Mouse (Mus musculus) midbrain, postnatal 0 days (tissue): Measurements from ENCODE around the gene Ucn2. TPM values are rescaled to one million over a fixed set of nuclear protein-coding genes. Genes with fewer than 3 reads are reported as not detected.

Experiments used
- ATAC-seq: fragments of 200-750 bp; cut with Nextera tagmentation; 2 replicates; pipeline ENCODE4 v1.8.0; 2017; ENCODE audit warnings: moderate number of reproducible peaks, mild to moderate bottlenecking, moderate TSS enrichment, moderate library complexity; ENCODE audit not compliant: low FRiP score
- DNase-seq: peaks from one replicate; pipeline ENCODE4 v3.0.0-alpha.2; 2015; ENCODE audit warnings: low spot score
- H3K27ac ChIP-seq: fragments of 300-500 bp; sonication (generic); 2 replicates; pipeline ENCODE4 v1.5.1; 2014; ENCODE audit warnings: low read depth, mild to moderate bottlenecking, low read length, mixed read lengths
- H3K27me3 ChIP-seq: fragments of 300-500 bp; sonication (generic); 2 replicates; pipeline ENCODE4 v1.6.1; 2014; ENCODE audit warnings: low read length, control low read depth, mixed read lengths; ENCODE audit not compliant: insufficient read depth
- H3K36me3 ChIP-seq: fragments of 300-500 bp; sonication (generic); 2 replicates; pipeline ENCODE4 v1.6.1; 2014; ENCODE audit warnings: low read length, control low read depth, mixed read lengths; ENCODE audit not compliant: insufficient read depth
- H3K4me1 ChIP-seq: fragments of 300-500 bp; sonication (generic); 2 replicates; pipeline ENCODE4 v1.6.1; 2014; ENCODE audit warnings: mild to moderate bottlenecking, control low read depth, antibody characterized with exemption, low read length, mixed read lengths; ENCODE audit not compliant: insufficient read depth
- H3K4me2 ChIP-seq: fragments of 300-500 bp; sonication (generic); 2 replicates; pipeline ENCODE4 v1.6.1; 2014; ENCODE audit warnings: low read depth, mild to moderate bottlenecking, low read length, mixed read lengths; ENCODE audit not compliant: poor library complexity, severe bottlenecking
- H3K4me3 ChIP-seq: fragments of 300-500 bp; sonication (generic); 2 replicates; pipeline ENCODE4 v1.5.1; 2014; ENCODE audit warnings: low read depth, mild to moderate bottlenecking, low read length, moderate library complexity
- H3K9ac ChIP-seq: fragments of 300-500 bp; sonication (generic); replicated peaks from 2 replicates; pipeline ENCODE4 v1.6.1; 2014; ENCODE audit warnings: mild to moderate bottlenecking, low read length, moderate library complexity, mixed read lengths; ENCODE audit not compliant: poor library complexity, severe bottlenecking
- H3K9me3 ChIP-seq: fragments of 300-500 bp; sonication (generic); 2 replicates; pipeline ENCODE4 v1.6.1; 2016; ENCODE audit warnings: low read length, control low read depth
- CTCF ChIP-seq: IDR thresholded peaks from 2 replicates; pipeline ENCODE4 v1.5.1; 2016; ENCODE audit warnings: antibody characterized with exemption, mild to moderate bottlenecking
- WGBS: fragments of 180-500 bp; shearing (Covaris S2); extraction: QIAGEN DNeasy Blood & Tissue Kit; methylation state at CpG from one replicate; pipeline ENCODE4 v1.1.7; 2014; 5-methylcytosine and 5-hydroxymethylcytosine counted together
- polyA plus RNA-seq: library from polyadenylated mRNA; unstranded; fragments of >200 nt; fragmentation: Nextera tagmentation; extraction: Ambion mirVana; gene quantifications from 2 replicates; pipeline ENCODE4 v1.2.1, GENCODE M21; 2015
- total RNA-seq: library from RNA; depleted of rRNA; stranded (reverse); fragments of >200 nt; gene quantifications from 2 replicates; pipeline ENCODE4 v1.2.3, GENCODE M21; 2014

Gene Ucn2
- total and polyA plus RNA-seq, 2 experiments from 2014 or later: not detected

DNA sequence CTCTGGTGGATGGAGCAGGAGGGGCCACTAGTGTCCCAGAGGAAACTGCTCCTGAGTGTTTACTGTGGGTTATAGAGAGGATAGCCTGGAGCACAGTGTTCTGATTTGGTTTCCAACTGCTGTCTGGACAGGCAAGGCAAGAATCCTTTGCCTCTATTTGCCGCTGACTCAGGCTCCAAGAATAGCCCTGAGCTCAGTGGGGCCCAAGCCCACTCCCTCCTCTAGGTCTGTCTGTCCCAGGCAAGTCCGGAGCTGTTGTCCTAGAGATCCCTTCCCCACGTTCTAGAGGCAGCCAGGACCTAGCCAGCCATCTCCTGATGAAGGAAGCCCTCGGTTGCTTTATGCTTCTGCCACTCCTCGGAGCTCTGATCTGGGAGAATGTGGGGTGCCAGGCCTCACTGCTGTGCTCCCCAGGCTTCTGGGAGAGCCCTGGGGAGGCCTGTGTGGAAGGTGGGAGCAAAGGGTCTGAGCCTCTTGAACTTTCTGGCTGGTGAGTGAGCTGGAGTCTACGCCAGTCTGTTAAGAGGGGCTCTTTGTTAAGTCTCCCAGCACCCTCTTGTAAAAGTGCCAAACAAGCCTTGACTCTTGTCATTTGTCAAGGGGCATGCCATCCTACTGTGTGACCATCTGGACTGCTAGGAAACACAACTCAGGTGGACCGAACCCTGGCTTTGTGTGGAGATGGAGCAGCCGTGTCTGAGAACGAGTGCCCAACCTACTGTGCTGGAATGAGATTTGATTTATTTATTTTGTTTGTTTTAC, 35.7 kb upstream of the Ucn2 start:
- H3K4me2 ChIP-seq: no peak overlapping the region
- no peak overlapping the region for H3K9ac ChIP-seq
- 87% methylated on average over 9 of the region's 9 CpGs for WGBS

DNA sequence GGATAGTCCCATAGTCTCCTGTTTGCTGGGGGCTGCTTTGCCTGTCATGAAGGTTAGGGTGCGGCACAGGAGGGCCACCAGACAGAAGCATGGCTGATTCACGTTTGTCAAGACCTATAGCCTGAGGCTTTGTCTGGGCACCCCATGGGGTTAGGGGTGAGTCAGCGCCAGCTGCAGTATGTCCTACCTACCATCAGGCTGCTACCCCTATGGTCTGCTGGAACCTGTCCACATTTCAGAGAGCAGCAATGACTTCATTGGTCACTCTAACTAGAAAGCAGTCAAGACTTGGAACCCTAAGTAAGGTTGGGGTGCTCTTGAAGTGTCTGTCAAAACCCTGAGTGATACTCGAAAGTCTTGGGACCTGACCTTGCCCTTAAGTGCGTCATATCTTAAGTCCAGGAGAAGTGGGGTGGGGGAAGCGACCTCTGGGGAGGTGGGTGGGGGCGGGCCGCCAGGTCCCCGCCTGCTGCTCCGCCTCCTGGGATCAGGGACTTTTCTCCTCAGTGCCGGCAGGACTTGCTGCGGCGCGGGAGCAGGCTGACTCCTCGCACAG, 32.7 kb upstream of the Ucn2 start, which contains the start of gene Col7a1:
TSS of gene Col7a1 (plus strand) at position 506 of the 556 bp plus-strand sequence.
- H3K4me3 ChIP-seq: no peak within 1 kb of the TSS
- H3K9ac ChIP-seq: no peak within 1 kb of the TSS
- DNase-seq (no peak), ATAC-seq (no peak)
- WGBS: 7% methylated on average over 15 of the region's 15 CpGs
- no peak within 1 kb of the TSS for H3K4me2 ChIP-seq
- peaks cover 15% of the 10 kb centered on the region for H3K27me3 ChIP-seq
- TF ChIP-seq CTCF: no peak
- H3K4me1 ChIP-seq: no peaks in the 10 kb centered on the region
- no peak within 1 kb of the TSS for H3K27ac ChIP-seq
- no peaks in the 10 kb centered on the region for H3K9me3 ChIP-seq
- H3K36me3 ChIP-seq: peaks cover 23% of the 10 kb centered on the region

More for the DNA sequence above, 35.7 kb upstream of the Ucn2 start:
- ATAC-seq: no peak
- DNase-seq: no peak
- peaks cover 50% of the 10 kb centered on the region for H3K36me3 ChIP-seq
- no peak overlapping the region for H3K4me3 ChIP-seq
- TF ChIP-seq CTCF: no peak
- H3K27ac ChIP-seq: peak overlapping the region; percentile 21; the same call in 1 of the 2 replicates
- H3K4me1 ChIP-seq: no peaks in the 10 kb centered on the region
- H3K27me3 ChIP-seq: peaks cover 15% of the 10 kb centered on the region
- no peaks in the 10 kb centered on the region for H3K9me3 ChIP-seq

DNA sequence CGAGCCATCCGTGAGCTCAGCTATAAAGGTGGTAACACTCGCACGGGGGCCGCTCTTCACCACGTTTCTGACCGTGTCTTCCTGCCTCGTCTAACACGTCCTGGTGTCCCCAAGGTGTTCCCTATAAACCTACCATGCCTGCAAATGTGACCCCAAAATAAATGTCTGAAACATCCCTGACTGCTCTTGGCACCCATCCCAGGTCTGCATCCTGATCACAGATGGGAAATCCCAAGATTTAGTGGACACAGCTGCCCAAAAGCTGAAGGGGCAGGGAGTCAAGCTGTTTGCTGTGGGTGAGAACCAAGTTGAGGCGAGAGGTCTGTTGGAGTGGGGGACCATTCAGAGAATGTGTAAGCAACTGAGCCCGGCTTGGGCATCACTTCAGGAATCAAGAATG, 30.6 kb upstream of the Ucn2 start:
- Histone ChIP-seq H3K36me3 (peaks cover 2% of the 10 kb centered on the region), H3K9ac (no peak overlapping the region), H3K27ac (no peak overlapping the region), H3K4me1 (no peaks in the 10 kb centered on the region), H3K4me3 (no peak overlapping the region), H3K4me2 (no peak overlapping the region), H3K27me3 (peaks cover 15% of the 10 kb centered on the region), H3K9me3 (no peaks in the 10 kb centered on the region)
- DNase-seq (no peak), ATAC-seq (no peak)
- WGBS: 91% methylated on average over 11 of the region's 11 CpGs
- TF ChIP-seq CTCF: no peak

DNA sequence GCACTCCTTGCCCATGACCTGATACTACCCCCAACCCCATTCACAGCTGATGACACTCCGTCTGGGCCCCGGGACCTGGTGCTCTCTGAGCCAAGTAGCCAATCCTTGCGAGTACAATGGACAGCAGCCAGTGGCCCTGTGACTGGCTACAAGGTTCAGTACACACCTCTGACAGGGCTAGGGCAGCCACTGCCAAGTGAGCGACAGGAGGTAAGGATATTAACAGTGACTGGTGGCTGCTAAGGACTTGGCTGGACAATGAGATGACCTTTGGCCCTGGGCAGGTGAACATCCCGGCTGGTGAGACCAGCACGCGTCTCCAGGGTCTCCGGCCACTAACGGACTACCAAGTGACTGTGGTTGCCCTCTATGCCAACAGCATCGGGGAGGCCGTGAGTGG, 30.0 kb upstream of the Ucn2 start:
- 90% methylated on average over 11 of the region's 11 CpGs for WGBS
- Histone ChIP-seq H3K36me3 (no peaks in the 10 kb centered on the region), H3K27ac (no peak overlapping the region), H3K4me1 (no peaks in the 10 kb centered on the region), H3K9me3 (no peaks in the 10 kb centered on the region), H3K4me3 (no peak overlapping the region), H3K4me2 (no peak overlapping the region), H3K9ac (no peak overlapping the region), H3K27me3 (peaks cover 15% of the 10 kb centered on the region)
- no peak for ATAC-seq
- DNase-seq: no peak
- no peak for TF ChIP-seq CTCF

DNA sequence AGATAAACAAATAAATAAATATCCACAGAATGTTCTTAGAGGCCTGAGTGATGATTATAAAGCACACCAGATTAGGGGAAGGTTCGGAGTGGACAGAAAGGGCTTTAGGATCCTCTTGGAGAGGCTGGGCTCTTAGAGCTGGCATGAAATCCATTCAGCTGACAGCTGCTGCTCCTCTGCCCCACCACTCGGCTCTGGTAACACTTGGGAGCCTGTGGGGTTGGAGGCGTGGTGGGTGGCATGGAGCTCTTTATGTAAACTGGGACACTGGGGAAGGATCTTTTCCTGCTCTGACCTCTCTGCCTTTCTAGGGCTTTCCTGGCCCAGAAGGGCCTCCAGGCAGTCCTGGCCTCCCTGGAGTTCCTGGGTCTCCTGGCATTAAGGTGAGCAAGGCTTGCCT, 22.2 kb upstream of the Ucn2 start:
- H3K36me3 ChIP-seq: no peaks in the 10 kb centered on the region
- TF ChIP-seq CTCF: no peak
- no peak for DNase-seq
- H3K4me3 ChIP-seq: no peak overlapping the region
- H3K4me2 ChIP-seq: no peak overlapping the region
- ATAC-seq: no peak
- H3K27ac ChIP-seq: no peak overlapping the region
- no peaks in the 10 kb centered on the region for H3K9me3 ChIP-seq
- no peaks in the 10 kb centered on the region for H3K27me3 ChIP-seq
- 68% methylated on average over 3 of the region's 3 CpGs for WGBS
- no peak overlapping the region for H3K9ac ChIP-seq
- H3K4me1 ChIP-seq: no peaks in the 10 kb centered on the region

DNA sequence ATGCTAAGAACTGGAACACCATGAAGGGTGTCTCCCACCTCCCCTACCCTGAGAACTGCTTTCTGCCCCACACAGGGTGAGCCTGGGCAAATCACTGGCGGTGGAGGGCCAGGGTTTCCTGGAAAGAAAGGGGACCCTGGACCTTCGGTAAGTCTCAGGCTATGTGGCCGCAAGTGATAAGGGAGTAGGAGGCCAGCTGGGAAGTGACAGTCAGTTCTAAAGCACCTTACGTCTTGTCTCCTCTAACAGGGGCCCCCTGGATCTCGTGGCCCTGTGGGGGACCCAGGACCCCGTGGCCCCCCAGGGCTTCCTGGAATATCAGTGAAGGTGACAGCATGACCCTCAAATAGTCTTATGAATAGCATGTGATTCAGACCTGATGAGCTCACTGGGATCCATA, 21.5 kb upstream of the Ucn2 start:
- TF ChIP-seq CTCF: no peak

More for the DNA sequence above, 21.5 kb upstream of the Ucn2 start:
- Histone ChIP-seq H3K27me3 (no peaks in the 10 kb centered on the region), H3K9me3 (no peaks in the 10 kb centered on the region), H3K27ac (no peak overlapping the region), H3K4me1 (no peaks in the 10 kb centered on the region), H3K9ac (no peak overlapping the region), H3K36me3 (no peaks in the 10 kb centered on the region), H3K4me3 (no peak overlapping the region), H3K4me2 (no peak overlapping the region)
- no peak for ATAC-seq
- WGBS: 83% methylated on average over 6 of the region's 6 CpGs
- no peak for DNase-seq
